Mouse (Mus musculus): Measurements from ENCODE around the gene Tm9sf4. TPM values are rescaled to one million over a fixed set of nuclear protein-coding genes. Genes with fewer than 3 reads are reported as not detected.

Gene Tm9sf4
- polyA plus RNA-seq, 1 experiment, result 2.4 TPM

GRCm38 (mm10) chr2:153238406-153238805, 77.3 kb downstream of the Tm9sf4 start:
- no peaks in the 10 kb centered on the region for H3K27me3 ChIP-seq (ENCODE audit: control insufficient read depth)
- peak overlapping the region; percentile 88 for H3K4me3 ChIP-seq (replicated peaks)
- H3K4me1 ChIP-seq (ENCODE audit: control insufficient read depth), result peaks cover 74% of the 10 kb centered on the region
- H3K9me3 ChIP-seq (ENCODE audit: control insufficient read depth, low read length), result no peaks in the 10 kb centered on the region
- H3K36me3 ChIP-seq (ENCODE audit: control insufficient read depth), result peaks cover 73% of the 10 kb centered on the region
- TF ChIP-seq TAL1 (IDR thresholded peaks at IDR 0.05; ENCODE audit: low read length) (no peak), GATA1 (IDR thresholded peaks at IDR 0.05; ENCODE audit: low read length) (no peak)

DNA sequence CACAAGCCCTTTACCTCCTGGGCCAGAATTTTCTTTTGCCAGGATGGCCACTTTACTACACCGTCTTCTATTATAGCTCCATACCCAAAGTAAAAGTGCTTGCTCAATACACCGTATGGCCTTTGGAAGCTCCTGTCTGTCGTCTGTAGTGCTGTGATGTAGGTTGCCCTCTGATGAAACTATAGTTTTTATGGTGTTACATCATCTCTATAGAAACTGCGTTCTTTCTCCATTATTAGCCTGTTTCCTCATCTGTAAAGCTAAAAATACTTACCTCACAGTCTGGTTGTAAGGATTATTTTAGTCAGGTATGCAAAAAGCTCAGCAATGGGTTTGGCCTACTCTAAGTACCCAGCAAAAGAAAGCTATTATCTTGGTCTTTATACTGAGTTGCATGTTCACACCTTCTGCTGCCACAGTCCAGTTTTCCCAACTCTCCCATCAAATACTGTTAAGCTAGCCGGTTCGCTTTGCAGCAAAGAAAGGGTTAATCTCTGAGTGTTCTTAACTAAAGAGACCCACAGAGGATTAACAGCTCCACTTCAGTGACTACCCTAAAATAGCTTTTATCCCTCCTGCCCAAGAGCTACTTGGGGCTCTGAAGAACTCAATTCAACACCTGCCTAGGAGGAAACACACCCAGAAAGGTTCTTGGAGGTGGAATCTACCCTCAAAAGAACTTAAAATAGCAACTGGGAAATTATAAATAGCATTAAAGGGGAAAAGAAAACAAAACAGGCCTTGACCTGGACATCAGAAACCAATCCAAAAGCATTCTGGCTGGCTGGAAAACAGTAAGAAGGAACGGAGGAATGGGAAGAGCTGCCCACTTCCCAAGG, 78.1 kb downstream of the Tm9sf4 start:
- H3K27me3 ChIP-seq (ENCODE audit: control insufficient read depth), result no peaks in the 10 kb centered on the region
- TF ChIP-seq GATA1 (IDR thresholded peaks at IDR 0.05; ENCODE audit: low read length) (no peak), TAL1 (IDR thresholded peaks at IDR 0.05; ENCODE audit: low read length) (no peak)
- H3K36me3 ChIP-seq (ENCODE audit: control insufficient read depth), result peaks cover 70% of the 10 kb centered on the region
- peak overlapping the region; percentile 88 for H3K4me3 ChIP-seq (replicated peaks)
- peaks cover 73% of the 10 kb centered on the region for H3K4me1 ChIP-seq (ENCODE audit: control insufficient read depth)
- no peaks in the 10 kb centered on the region for H3K9me3 ChIP-seq (ENCODE audit: control insufficient read depth, low read length)

DNA sequence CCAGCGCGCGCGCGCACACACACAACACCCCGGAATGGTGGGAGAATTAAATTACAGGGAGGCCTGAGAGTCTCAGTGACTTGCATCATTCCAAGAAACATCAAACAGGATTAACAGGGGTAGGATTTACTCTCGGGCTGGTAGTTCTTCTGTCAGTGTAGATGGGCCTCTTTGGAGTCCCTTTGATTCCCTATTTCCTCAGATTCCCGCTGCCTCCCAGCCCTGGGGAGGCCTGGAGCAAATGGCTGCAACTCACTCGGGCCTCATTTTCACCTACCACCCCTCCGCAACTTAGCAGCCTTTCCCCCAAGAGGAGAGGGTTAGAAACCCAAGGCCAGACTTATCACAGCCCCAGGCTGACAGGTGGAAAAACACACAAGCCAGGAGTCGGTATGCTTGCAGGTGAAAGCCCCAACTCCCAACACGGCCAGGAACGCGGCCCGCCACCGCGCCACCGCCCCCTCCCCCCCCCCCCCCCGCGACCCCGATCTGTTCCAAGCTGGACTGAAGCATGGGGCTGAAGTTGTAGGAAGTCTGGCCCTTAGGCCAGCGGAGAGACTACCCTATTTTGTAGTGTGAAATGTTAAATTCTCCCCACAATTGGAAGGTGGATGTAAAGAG, 78.9 kb downstream of the Tm9sf4 start:
- Histone ChIP-seq H3K36me3 (ENCODE audit: control insufficient read depth) (peaks cover 70% of the 10 kb centered on the region), H3K4me1 (ENCODE audit: control insufficient read depth) (peaks cover 72% of the 10 kb centered on the region), H3K27me3 (ENCODE audit: control insufficient read depth) (no peaks in the 10 kb centered on the region), H3K4me3 (replicated peaks) (peak overlapping the region; percentile 88), H3K9me3 (ENCODE audit: control insufficient read depth, low read length) (no peaks in the 10 kb centered on the region)
- TF ChIP-seq GATA1 (IDR thresholded peaks at IDR 0.05; ENCODE audit: low read length) (no peak), TAL1 (IDR thresholded peaks at IDR 0.05; ENCODE audit: low read length) (no peak)

DNA sequence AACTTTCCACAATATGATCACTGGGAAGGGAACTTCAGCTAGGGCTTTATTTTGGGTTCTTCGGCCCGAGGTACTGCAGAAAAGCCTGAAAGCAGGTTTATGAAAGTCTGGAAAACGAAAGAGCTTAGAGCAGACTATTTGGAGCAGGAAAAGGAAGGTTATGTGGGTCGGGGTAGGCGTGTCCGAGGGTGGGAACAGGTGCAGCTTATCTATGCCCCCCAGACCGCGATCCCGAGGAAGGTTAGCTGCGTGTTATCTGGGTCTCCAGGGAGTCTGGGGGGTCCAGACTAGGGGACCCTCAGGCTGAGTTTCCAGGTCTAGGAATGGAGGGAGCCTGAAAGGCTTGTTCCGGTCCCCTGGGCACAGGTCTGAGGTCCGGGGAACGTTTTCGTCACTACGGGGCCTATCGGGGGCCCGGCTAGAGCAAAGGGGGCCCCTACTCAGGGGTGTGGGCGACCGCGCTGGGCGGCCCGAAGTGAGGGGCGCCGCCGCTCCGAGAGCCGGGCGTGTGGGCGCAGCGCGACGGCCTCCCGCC, 79.7 kb downstream of the Tm9sf4 start:
- Histone ChIP-seq H3K9me3 (ENCODE audit: control insufficient read depth, low read length) (no peaks in the 10 kb centered on the region), H3K4me1 (ENCODE audit: control insufficient read depth) (peaks cover 72% of the 10 kb centered on the region), H3K27me3 (ENCODE audit: control insufficient read depth) (no peaks in the 10 kb centered on the region), H3K36me3 (ENCODE audit: control insufficient read depth) (peaks cover 70% of the 10 kb centered on the region), H3K4me3 (replicated peaks) (peak overlapping the region; percentile 88)
- TF ChIP-seq GATA1 (IDR thresholded peaks at IDR 0.05; ENCODE audit: low read length) (peak; percentile 85), TAL1 (IDR thresholded peaks at IDR 0.05; ENCODE audit: low read length) (peak; percentile 78)

DNA sequence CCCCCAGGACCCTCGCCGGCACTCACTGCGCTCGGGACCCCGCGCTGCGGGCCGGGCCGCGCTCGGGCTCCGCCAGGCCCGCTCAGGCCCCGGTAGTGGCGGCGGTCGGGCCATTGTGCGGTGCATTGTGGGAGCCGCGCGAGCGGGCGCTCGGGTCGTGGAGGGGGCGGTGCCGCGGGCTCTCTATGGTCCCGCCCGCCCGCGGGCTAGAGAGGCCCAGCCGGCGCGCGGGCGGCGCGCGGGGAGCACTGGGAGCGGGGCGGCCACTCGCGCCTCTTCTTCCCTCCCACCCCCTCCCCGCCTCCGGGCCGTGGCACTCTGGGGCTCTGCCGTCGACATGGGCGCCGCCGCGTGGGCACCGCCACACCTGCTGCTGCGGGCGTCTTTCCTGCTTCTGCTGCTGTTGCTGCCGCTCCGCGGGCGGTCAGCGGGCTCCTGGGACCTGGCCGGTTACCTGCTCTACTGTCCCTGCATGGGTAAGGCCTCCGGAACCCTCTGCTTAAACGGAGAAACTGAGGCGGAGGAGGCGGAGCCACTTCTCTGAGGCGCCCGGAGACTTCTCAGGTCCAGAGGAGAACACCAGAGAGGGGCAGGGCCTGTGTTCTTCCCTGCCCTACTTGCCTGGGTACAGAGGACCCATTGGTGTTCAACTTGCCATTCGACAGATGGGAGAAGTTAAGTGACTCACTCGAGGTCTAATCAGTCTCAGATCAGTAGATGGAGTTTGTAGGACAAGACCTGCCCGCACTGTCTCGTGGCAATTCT, 80.3 kb downstream of the Tm9sf4 start, which contains the start of the genes Plagl2 and Pofut1:
Gene Plagl2, minus strand, starts transcription at position 177 of the 765 bp plus-strand sequence.
Gene Pofut1, plus strand, starts transcription at position 284 of the 765 bp plus-strand sequence.
- TF ChIP-seq TAL1 (IDR thresholded peaks at IDR 0.05; ENCODE audit: low read length), result no peak
- TF ChIP-seq GATA1 (IDR thresholded peaks at IDR 0.05; ENCODE audit: low read length), result no peak

GRCm38 (mm10) chr2:153242156-153242555, 81.1 kb downstream of the Tm9sf4 start:
- peak overlapping the region; percentile 88 for H3K4me3 ChIP-seq (replicated peaks)
- H3K27me3 ChIP-seq (ENCODE audit: control insufficient read depth), result no peaks in the 10 kb centered on the region
- no peaks in the 10 kb centered on the region for H3K9me3 ChIP-seq (ENCODE audit: control insufficient read depth, low read length)
- TF ChIP-seq TAL1 (IDR thresholded peaks at IDR 0.05; ENCODE audit: low read length), result no peak
- TF ChIP-seq GATA1 (IDR thresholded peaks at IDR 0.05; ENCODE audit: low read length), result no peak
- peaks cover 66% of the 10 kb centered on the region for H3K36me3 ChIP-seq (ENCODE audit: control insufficient read depth)
- peaks cover 65% of the 10 kb centered on the region for H3K4me1 ChIP-seq (ENCODE audit: control insufficient read depth)

More for the DNA sequence above, 80.3 kb downstream of the Tm9sf4 start, which contains the start of the genes Plagl2 and Pofut1:
- no peaks in the 10 kb centered on the region for H3K9me3 ChIP-seq (ENCODE audit: control insufficient read depth, low read length)
- H3K36me3 ChIP-seq (ENCODE audit: control insufficient read depth), result peaks cover 69% of the 10 kb centered on the region
- no peaks in the 10 kb centered on the region for H3K27me3 ChIP-seq (ENCODE audit: control insufficient read depth)
- peaks cover 70% of the 10 kb centered on the region for H3K4me1 ChIP-seq (ENCODE audit: control insufficient read depth)
- H3K4me3 ChIP-seq (replicated peaks), result peak within 1 kb of the TSS; percentile 88

DNA sequence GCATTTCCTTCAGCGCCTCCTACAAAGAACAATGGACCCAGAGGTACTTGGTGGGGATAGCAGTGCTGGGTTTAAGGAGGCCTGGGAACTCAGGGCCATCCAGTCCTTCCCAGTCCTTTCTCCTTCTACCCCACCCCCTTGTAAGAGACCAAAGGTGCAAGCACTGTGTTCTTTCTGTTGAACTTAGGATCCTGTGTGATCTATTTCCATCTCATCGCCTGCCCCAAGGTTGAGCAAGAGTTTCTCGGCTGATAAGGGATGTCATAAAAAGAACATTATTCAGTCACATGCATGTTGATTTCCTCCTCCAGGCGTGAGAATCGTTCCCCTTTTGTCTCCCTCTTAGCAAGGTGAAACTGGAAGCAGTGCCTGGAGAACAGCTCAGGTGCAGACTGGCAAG, 88.6 kb downstream of the Tm9sf4 start:
- H3K27me3 ChIP-seq (ENCODE audit: control insufficient read depth), result no peaks in the 10 kb centered on the region
- peaks cover 86% of the 10 kb centered on the region for H3K36me3 ChIP-seq (ENCODE audit: control insufficient read depth)
- H3K9me3 ChIP-seq (ENCODE audit: control insufficient read depth, low read length), result no peaks in the 10 kb centered on the region
- no peak for TF ChIP-seq GATA1 (IDR thresholded peaks at IDR 0.05; ENCODE audit: low read length)
- TF ChIP-seq TAL1 (IDR thresholded peaks at IDR 0.05; ENCODE audit: low read length), result no peak
- peaks cover 22% of the 10 kb centered on the region for H3K4me1 ChIP-seq (ENCODE audit: control insufficient read depth)
- no peak overlapping the region for H3K4me3 ChIP-seq (replicated peaks)

DNA sequence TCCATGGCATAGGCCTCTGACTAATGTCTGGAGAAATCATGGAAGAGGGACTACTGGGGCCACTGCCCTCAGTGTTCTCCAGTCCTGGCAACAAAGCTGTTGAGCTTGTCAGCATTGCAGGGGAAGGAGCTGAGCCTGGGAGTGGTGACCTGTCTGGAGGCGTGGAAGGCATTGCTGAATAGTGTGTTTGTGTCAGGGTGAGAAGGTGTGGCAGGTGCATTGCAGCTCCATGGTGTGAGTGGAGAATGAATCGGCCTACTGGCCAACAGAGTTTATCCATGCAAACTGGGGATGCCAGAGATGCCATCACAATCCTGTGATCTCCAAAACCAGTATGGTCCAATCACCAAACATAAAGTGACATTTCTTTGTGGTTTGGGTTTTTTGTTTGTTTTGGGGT, 95.5 kb downstream of the Tm9sf4 start:
- Histone ChIP-seq H3K36me3 (ENCODE audit: control insufficient read depth) (peaks cover 88% of the 10 kb centered on the region), H3K4me3 (replicated peaks) (no peak overlapping the region), H3K9me3 (ENCODE audit: control insufficient read depth, low read length) (no peaks in the 10 kb centered on the region), H3K27me3 (ENCODE audit: control insufficient read depth) (no peaks in the 10 kb centered on the region), H3K4me1 (ENCODE audit: control insufficient read depth) (peaks cover 38% of the 10 kb centered on the region)
- TF ChIP-seq TAL1 (IDR thresholded peaks at IDR 0.05; ENCODE audit: low read length) (no peak), GATA1 (IDR thresholded peaks at IDR 0.05; ENCODE audit: low read length) (no peak)
